Mouse (Mus musculus) adipocyte (in vitro differentiated cells): Measurements from ENCODE around the gene Nrf1.

Source experiments
- DNase-seq: peaks from one replicate; pipeline ENCODE4 v3.0.0-alpha.2; 2016; ENCODE audit warnings: low spot score

The Nrf1 gene

DNA sequence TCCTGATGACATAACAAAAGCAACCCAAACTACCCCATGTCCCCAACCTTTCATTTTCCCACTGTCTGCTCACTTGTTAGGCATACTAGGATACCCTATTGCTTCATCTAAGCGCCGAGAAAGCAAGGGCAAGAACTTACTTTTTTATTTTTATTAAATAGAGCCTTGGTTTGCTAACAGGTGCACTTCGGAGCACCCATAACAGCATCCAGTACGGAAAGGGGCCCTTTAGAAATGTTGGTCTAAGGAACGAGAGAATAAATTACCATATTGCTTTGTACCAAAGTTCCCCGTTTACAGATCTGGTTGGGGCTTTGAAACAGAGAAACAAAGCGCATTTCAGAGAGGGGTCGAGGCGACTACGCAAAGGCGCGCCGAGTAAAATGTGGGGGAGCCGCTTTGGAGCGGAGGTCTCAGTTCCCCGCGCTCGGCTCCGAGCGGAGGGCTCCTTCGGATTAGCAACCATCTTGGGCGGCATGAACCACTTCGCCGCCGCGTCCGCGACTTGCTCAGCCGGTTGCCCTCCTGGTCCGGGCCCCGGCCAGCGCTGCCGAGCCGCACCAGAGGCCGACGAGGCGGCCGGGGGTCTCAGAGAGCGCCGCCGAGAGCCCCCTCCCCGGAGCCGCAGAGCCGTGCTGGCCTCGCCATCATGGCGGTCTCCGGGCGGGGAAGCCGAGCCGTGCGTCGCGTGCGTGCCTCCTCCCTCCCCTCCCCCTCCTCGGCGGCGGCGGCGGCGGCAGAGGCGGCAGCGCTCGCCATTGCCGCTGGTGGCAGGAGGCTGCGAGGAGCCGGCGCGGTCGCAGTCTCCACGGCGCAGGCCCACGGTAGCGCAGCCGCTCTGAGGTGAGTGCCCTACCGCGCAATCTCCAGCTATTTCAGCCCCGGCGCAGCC is at the start of gene Nrf1:
Gene Nrf1 (plus strand): TSS at position 718 of the 892 bp plus-strand sequence.
- peak; percentile 92 for DNase-seq

- DNase-seq, result no peak
Observed at GRCm38 (mm10) chr6:29998140-29998539, 49.6 kb upstream of the Nrf1 start.

- no peak for DNase-seq
Observed at GRCm38 (mm10) chr6:29998771-29999170, 49.0 kb upstream of the Nrf1 start.

- peak; percentile 71 for DNase-seq
Observed at GRCm38 (mm10) chr6:30002628-30003027, 45.2 kb upstream of the Nrf1 start.

DNA sequence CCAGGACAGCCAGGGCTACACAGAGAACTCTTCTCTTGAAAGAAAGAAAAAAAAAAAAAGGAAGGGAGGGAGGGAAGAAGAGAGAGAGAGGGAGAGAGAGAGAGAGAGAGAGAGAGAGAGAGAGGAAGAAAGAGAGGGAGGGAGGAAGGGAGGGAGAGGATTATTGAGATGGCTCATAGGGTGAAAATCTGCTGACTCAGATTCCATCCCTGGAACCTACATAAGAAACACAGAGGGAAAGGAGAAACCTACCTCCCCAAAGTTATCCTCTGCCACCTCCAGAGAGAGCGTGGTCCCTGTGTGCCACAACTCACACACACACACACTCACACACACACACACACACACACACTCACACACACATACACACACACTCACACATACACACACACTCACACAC is 41.9 kb upstream of the Nrf1 start:
- no peak for DNase-seq

DNA sequence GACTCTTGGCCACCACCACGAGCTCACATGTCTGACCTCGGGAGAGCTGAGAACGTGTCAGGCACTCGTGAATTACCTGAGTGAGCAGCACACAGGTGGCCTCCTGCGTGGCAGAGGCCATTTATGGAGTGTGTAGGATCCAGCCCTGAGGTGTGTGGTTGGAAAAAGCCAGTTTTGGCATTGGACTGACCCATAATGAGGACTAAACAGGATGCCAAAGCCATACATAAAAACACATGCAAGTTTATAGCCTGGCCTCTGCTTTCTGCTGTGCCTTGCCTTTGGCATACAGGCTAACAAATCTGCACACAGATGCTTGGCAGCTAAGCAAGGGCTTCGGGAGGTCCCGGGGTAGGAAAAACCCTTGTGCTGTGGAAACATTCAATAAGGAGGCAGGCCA is 38.6 kb upstream of the Nrf1 start:
- no peak for DNase-seq

- DNase-seq, result no peak
Observed at GRCm38 (mm10) chr6:30013520-30013919, 34.3 kb upstream of the Nrf1 start.

GRCm38 (mm10) chr6:30014187-30014864 is 33.5 kb upstream of the Nrf1 start:
- DNase-seq, result no peak

DNA sequence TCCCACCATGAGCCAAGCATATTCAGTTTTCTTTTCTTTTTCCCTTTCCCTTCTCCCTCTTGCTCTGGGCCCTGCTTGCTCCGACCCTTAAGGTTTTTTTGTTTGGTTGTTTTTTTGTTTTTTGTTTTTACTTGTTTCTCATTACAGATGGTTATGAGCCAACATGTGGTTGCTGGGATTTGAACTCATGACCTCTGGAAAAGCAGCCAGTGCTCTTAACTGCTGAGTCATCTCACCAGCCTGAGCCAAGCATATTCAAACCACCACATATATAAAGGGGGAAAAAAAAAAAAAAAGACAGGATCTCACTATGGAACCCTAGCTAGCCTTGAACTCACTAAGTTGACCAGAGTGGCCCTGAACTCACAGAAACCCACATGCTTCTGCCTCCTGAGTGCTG is 26.5 kb upstream of the Nrf1 start:
- peak; percentile 68 for DNase-seq

DNA sequence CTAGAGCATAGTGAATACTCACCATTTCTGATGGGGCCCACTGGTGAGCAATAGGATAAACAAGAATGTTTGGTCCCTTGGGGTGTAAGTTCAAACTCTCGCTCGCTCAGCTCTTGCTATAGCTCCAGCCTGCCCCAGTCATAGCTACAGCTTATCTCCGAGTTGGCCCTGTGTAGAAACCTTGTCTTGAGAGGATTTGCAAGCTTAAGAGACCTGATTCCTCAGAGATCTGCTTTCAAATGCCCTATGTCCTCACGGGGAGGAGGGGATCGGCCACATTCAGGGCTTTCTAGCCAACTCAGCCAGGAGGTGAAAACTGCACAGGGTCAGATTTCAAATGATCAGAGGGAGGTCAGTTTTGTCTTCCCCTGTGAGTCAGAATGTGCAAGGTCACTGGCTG is 26.1 kb upstream of the Nrf1 start:
- peak; percentile 62 for DNase-seq

DNA sequence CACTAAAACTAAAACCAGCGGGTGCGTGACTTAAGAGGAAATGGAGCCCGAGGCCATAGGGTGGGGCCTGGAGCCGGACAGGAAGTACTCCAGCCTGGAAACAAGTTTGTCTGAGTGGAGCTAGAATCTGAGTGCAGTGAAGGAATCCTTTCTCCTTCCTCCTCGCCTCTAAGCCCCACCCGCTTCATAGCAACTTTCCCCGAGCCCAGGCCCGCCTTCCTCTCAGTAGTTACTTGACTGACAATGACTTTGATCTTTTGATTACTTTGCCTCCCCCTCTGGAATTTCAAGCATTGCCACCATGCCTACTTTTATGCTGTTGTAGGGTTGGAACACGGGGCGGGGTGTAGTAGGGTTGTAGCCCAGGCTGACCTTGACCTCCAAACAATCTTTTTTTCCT is 21.0 kb upstream of the Nrf1 start:
- no peak for DNase-seq

DNA sequence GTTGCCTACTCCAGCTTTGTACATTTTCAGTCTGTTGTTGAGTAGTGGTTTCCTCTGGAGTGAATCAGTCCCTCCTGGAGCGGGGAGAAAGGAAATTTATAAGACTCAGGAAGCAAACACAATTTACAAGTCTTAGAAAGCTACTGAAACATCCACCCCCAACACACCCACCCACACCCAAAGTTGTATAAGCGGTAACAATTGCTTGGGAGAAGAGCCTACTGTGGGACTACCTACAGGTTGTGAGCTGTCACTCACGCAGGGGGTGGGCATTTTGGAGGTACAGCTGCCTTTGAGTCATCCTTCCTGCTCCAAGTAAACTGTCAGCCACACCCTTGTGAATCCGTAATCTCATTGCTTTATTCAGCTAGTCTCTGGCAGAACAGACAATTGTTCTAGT is 19.4 kb upstream of the Nrf1 start:
- no peak for DNase-seq

- no peak for DNase-seq
Observed at GRCm38 (mm10) chr6:30035112-30035511, 12.7 kb upstream of the Nrf1 start.

- no peak for DNase-seq
Observed at GRCm38 (mm10) chr6:30041498-30041897, 6.3 kb upstream of the Nrf1 start.

GRCm38 (mm10) chr6:30042483-30042882 is 5.3 kb upstream of the Nrf1 start:
- peak; percentile 48 for DNase-seq

DNA sequence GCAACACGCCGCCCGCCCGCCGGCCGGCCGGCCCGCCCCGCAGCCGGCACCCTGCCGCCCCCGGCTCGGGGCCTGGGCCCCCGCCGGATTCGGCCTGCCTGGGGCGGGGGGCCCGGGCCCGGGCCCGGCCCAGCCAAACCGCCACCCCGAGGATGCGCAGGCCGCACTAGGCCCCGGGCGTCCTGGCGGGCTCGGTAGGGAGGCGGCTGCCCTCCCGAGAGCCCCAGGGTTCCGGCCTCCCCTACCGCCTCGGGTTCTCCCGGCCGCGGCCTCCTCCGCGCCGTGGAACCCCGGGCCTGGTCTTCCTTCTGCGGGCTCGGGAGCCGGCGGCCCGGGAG is 344 bp downstream of the Nrf1 start:
- no peak for DNase-seq

DNA sequence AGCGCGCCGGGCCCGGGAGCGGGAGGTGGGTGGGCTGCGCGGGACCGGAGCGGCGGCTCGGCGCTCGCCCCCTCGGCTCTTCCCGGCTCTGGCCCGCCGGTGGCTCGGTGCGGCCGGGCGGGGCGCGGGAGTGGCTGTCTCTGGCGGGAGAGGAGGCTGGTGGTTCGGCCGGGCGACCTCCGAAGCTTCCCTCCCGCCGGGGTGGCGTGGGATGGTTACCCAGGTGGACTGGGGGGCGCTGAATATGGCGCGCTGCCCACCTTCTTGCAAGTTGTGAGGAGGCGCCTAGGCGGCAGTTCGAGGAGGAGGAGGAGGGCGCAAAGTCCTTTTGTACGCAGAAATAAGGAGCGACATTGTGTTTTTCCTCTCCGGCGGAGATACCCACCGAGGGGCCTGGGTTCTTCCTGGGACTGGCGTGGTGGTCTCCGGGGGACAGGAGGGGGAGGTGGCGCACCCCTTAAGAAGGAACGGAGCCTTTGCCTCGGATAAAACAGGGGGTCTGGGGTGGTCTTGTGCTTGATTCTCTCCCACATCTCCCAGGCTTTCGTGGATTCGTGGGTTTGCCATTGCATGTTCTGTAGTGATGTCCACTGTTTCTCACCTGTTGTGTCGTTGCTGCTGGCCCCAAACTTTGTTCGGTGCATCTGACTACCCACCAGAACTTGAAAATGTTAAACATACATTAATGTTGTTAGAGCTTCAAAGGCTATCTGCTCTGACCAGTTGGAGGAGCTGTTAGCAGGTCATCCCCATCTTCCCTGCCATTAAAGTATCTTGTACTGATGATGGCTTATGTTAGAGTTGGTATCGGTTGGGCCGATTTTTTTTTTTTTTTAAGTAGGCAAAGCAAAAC is 939 bp downstream of the Nrf1 start:
- peak; percentile 57 for DNase-seq

- no peak for DNase-seq
Observed at GRCm38 (mm10) chr6:30053116-30053515, 5.3 kb downstream of the Nrf1 start.

GRCm38 (mm10) chr6:30062544-30062943 is 14.8 kb downstream of the Nrf1 start:
- DNase-seq, result no peak

DNA sequence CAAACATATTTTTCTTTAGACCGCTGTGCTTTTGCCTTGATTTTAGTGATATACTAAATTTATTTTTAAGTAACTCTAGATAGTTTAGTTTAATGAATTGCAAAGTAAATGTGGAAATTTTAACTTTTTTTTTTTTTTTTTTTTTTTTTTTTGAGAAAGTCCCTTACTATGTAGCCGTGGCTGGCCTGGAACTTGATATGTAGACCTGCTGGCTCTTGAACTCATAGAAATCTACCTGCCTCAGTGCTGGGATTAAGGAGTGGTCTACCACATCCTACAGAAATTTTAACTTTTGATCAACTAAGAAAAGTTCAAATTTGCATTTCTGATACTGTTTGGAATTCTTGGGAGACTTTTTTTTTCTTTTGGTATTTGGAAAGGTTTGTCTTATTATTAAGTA is 17.6 kb downstream of the Nrf1 start:
- DNase-seq, result no peak

DNA sequence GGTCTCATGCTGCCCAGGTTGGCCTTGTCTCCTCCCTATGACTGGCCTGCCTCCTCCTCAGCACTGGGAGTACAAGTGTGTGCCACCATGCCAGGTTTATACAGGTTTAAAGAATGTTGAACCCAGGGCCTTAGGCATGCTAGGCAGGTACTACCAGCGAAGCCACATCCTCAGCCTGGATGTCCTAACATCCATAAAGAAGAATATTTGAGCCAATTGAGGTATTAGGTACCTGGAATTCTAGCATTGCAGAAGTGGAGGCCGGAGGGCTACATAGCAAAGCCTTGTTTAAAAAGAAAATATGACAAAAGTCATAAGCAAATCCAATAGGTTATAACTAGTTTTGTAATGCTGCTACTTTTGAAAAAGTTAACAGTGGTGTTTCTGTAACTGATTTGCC is 19.0 kb downstream of the Nrf1 start:
- no peak for DNase-seq

- no peak for DNase-seq
Observed at GRCm38 (mm10) chr6:30072476-30072875, 24.7 kb downstream of the Nrf1 start.
